Mouse (Mus musculus) induced T-regulatory cell, adult 2 months (primary cell): ENCODE measurements around the gene Hist1h2bj.

ENCODE experiments used
- DNase-seq: peaks from one replicate; pipeline ENCODE4 v3.0.0-alpha.2; 2012; ENCODE audit warnings: low read depth

Hist1h2bj gene

DNA sequence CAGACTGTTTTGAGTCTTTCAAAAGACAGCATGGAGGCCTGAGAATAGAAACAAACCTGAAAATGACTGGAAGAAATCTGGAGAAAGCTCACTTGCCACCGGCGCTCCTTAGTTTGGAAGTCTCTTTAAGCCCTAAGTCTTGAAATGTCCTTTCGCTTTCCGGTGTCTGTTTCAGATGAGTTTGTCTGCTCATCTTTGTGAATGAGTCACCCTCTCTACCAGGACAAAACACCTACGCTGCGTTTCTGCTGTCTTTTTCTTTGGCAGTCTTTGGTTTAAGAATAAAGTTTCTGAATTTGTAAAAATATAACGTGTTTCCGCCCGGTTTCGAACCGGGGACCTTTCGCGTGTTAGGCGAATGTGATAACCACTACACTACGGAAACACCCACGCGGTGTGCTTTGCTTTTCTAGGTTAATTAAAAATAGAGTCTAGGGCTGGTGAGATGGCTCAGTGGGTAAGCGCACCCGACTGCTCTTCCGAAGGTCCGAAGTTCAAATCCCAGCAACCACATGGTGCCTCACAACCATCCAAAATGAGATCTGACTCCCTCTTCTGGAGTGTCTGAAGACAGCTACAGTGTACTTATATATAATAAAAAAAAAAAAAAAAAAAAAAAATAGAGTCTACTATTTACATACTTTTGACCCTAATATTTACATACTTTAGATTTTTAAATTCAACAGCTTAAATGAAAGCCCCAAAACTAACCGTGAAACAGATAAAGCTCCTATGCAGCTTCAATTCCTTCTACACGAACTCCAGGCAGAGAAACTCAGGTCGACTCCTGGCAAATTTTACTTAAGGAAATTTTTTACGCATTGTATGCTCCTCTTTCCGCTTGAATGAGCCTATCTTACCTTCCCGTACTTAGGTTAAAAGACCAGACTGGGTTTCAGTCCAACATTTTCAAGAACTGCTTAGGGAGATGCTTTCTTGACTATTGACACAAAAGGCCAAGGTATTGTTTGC is 27.2 kb upstream of the Hist1h2bj start:
- DNase-seq, result peak; percentile 97

DNA sequence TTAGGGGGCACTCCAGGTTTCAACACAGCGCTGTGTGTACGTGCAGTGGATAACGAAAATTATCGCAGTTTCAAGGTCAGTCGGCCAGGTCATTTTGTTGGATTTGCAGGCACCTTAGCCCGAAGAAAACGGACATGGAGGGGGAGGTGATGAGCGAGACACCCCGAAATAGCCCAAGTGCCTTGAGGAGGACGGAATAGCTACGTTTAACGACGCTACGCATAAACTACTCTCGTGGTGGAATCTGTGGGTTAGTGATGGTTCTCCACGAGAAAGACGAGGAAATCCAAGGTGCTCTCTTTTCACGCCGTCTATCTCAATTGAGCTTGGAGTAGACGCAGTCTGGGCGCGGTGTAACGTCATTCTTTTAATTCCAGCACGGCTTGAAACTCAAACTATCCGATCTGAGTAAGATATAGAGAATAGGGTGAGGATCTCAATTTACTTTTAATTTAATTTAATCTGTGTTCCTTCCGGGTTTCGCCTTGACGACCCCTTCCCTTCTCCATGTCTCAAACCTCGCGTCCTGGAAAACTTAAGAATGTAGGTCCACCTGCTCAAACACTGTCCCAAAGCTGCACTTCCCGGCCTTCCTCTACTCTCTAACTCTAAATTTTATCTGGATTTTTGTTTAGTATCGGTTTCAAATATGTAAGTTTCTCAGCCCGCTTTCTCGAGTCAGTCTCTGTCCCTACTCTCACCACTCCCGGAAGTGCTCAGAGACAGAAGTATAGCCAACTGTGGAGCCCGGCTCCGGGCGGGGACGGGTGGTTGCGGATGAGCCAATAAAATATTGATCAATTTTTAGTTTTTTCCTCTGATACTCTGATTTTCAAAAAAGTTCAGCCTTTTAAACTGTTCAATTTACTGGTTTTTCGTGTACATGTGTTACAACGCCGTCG is 22.8 kb upstream of the Hist1h2bj start:
- DNase-seq, result peak; percentile 80

DNA sequence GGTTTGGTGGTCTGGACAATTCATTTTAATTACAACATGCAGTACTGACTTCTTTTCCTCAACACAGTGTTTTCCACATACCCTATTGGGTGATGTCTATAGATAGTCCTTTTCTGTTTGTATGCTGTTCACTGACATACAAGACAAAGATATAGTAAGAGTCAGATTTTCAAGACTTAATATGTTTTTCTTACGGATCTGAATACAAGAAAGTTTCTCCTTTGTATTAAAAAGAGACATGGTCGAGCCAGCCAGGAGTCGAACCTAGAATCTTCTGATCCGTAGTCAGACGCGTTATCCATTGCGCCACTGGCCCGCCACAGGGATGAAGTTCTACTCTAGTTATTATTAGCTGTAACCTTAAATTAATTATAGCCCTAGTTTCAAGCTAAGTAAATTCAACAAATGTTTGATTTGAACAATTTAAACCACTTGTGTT is 22.1 kb upstream of the Hist1h2bj start:
- peak; percentile 77 for DNase-seq

- peak; percentile 62 for DNase-seq
These were observed 21.4 kb upstream of the Hist1h2bj start for GRCm38 (mm10) chr13:22021581-22021980.

DNA sequence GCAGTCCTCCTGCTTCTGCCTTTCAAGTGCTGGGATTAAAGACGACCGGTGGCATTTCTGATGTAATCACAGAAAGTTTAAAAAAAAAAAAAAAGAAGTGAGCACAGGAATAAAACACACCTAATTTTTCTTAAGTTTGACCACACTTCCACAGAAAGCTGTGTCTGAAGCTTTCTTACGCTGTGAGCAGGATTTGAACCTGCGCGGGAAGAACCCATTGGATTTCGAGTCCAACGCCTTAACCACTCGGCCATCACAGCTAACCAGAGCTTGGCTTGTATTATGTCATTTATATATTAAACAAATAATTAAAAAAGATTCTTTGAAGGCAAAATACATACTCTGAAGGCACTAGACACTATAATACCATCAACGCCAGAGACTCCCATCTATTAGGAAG is 20.8 kb upstream of the Hist1h2bj start:
- peak; percentile 92 for DNase-seq

GRCm38 (mm10) chr13:22026058-22027031 is 16.7 kb upstream of the Hist1h2bj start:
- peak; percentile 95 for DNase-seq

GRCm38 (mm10) chr13:22028673-22029460 is 14.1 kb upstream of the Hist1h2bj start:
- DNase-seq, result peak; percentile 94

DNA sequence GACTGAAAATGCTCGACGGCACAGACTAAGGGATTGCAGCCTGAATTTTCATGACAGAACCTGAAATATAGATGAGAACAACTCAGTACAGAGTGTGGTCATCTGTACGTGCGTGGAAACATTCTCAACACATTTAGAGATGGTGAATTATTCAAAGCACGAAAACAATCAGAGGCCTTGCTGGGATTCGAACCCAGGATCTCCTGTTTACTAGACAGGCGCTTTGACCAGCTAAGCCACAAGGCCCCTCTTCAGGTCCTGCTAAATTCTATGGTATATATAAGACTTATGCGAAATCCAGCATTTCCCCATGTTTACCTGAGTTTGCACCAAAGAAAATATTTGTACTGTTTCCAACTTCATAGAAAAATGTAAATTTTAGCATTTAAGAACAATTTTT is 13.1 kb upstream of the Hist1h2bj start:
- DNase-seq, result no peak

- peak; percentile 88 for DNase-seq
These were observed 12.5 kb upstream of the Hist1h2bj start for GRCm38 (mm10) chr13:22030493-22030892.

DNA sequence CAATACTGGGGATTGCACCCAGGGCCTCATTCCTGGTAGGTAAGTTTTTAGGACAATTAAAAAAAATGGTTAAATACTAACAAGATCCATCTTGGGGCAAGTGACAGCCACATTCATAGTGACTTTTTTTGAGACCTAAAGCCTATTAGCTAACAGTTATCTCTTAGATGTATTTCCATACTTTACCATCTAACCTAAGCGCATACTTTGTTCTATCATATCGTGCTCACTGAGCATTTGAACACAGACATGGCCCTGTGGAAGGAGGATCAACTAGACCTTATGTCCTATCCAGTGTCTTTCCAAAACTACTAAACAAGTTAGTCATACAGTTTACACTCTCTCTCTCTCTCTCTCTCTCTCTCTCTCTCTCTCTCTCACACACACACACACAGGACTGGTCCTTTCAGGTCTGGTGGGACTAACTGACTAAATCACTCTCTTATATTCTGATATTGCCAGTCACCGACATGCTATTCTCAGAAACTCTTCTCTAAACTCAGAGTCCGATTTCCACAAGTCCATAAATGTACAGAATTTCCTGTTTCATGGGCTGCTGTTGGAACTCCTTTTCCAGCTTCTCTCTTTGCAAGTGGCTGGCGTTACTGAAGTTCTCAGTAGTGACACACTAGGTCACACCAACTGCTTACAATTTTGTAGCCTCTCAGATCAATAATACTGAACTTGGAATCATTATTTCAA is 9.1 kb upstream of the Hist1h2bj start:
- DNase-seq, result no peak

- DNase-seq, result peak; percentile 65
These were observed 8.4 kb upstream of the Hist1h2bj start for GRCm38 (mm10) chr13:22034443-22035266.

DNA sequence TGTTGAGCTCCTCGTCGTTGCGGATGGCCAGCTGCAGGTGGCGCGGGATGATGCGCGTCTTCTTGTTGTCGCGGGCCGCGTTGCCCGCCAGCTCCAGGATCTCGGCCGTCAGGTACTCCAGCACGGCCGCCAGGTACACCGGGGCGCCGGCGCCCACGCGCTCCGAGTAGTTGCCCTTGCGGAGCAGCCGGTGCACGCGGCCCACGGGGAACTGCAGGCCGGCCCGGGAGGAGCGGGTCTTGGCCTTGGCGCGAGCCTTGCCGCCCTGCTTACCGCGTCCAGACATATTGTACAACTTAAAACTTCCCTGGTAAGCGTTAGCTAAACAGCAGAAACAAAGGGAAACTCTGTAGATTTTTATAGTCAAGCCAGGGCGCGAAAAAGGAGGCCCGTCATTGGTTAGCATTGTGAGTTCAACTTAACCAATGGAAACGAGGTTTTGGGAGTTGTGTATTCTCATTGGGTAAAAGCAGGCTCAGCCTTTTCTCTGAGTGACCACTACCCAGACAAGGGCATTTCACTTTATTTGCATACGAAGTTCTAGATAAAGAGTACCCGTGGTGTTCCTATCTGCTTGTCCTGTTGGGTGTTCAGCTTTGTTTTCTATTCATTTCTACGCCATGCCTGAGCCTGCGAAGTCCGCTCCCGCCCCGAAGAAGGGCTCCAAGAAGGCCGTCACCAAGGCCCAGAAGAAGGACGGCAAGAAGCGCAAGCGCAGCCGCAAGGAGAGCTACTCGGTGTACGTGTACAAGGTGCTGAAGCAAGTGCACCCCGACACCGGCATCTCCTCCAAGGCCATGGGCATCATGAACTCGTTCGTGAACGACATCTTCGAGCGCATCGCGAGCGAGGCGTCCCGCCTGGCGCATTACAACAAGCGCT is 7.5 kb upstream of the Hist1h2bj start, which contains the start of the genes Hist1h2ah and Hist1h2bk:
TSS of gene Hist1h2ah (minus strand) at position 302 of the 882 bp plus-strand sequence.
TSS of gene Hist1h2bk (plus strand) at position 604 of the 882 bp plus-strand sequence.
- peak; percentile 95 for DNase-seq

GRCm38 (mm10) chr13:22036149-22036956 is 6.7 kb upstream of the Hist1h2bj start:
- peak; percentile 69 for DNase-seq

GRCm38 (mm10) chr13:22036986-22037385 is 6.0 kb upstream of the Hist1h2bj start:
- no peak for DNase-seq

GRCm38 (mm10) chr13:22037415-22037814 is 5.6 kb upstream of the Hist1h2bj start:
- DNase-seq, result no peak

DNA sequence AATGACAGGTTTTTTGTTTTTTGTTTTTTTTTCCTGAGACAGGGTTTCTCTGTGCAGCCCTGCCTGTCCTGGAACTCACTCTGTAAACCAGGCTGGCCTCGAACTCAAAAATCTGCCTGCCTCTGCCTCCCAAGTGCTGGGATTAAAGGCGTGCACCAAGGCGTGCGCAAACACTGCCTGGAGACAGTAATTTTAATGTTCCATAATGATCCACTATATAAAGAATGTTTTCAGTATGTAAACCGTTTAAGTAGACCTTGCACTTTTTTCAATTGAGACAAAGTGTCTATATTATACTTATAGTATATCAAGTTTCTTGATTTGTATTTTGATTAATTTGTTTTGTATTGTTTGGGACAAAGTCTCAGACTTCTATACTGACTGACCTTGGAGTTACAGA is 3.6 kb upstream of the Hist1h2bj start:
- no peak for DNase-seq

- no peak for DNase-seq
These were observed 3.0 kb upstream of the Hist1h2bj start for GRCm38 (mm10) chr13:22039951-22040463.
